Mouse (Mus musculus): ENCODE measurements around the gene Map4k1.

Gene Map4k1

DNA sequence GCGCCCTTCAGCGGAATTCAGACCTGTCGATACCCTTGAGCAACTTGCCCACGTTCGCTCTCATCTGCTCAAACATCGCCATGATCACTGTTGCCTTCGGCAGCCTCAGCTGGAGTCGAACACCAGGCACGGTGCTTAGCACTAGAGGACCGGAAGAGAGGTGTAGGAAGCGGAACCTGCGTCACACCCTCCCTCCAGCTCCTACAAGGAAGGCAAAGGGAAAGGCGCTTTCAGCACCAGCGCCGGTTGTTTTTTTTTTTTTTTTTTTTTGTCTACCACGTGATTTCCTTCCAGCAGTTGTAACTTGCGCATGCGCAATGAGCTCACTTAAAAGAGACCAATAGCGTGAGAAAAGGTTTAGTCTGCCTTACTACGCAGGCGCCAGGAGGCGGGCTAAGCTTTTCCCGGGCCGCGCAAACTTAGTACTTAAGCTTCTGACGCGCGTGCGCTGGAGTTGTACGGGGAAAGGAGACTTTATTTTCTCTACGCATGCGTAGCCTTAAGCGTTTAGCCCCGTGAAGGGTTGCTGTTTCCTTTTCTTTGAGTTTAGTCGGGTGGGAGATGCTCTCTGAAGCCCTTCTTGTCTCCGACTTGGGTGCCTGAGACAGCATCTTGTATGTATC, at the start of gene Map4k1, which contains the start of gene Eif3k:
Gene Map4k1 (plus strand): TSS at position 400 of the 623 bp plus-strand sequence.
Gene Eif3k (minus strand): TSS at position 214 of the 623 bp plus-strand sequence.
- peak; percentile 99 for DNase-seq (ENCODE audit: low spot score in 2 of 2)

DNA sequence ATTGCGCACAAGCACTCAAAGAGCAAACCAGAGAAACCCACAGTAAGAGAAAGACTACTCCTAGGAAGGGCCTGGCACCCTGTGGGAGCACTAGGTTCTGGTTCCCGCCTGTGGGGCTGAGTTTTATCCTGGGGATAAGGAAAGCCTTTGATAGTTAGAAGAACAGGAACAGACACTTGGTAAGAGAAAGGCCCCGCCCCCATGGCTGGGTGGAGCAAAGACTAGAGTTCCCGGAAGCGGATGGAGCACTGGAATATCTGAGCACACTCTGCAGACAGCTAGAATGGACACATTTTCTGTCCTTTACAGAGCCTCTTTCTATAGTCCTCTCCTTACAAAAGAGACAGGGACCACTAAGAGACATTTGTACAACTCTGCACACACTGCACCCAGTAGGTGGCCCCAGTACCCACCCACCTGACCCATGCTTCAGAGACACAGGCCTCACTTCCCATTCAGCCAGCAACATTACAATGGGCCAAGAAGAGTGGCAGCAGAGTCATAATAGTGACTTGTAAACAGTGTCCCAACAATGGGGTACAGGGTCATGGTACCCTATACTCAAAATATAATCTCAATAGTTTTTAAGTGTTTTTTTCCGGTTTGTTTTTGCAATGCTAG, 49.3 kb upstream of the Map4k1 start:
- no peak for DNase-seq (ENCODE audit: low spot score in 2 of 2)

DNA sequence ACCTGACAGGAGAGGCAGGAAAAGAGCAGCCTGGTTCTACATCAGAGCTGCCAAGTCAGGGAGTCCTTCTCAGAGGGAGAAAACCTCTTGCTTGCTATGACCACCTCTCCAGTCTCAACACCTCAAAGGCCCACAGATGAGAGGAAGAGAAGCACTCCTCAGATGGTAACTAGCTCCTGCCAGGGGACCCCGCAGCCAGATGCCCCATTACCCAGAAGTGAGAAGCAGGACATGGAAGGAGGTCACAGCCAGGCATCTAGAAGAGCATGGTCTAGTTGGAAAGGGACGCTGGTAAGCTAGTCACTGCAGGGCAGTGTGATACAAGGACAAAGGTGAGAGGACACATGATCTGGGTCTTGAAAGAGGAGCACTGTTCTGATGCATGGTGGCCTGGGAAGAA, 48.0 kb upstream of the Map4k1 start:
- no peak for DNase-seq (ENCODE audit: low spot score in 2 of 2)

DNA sequence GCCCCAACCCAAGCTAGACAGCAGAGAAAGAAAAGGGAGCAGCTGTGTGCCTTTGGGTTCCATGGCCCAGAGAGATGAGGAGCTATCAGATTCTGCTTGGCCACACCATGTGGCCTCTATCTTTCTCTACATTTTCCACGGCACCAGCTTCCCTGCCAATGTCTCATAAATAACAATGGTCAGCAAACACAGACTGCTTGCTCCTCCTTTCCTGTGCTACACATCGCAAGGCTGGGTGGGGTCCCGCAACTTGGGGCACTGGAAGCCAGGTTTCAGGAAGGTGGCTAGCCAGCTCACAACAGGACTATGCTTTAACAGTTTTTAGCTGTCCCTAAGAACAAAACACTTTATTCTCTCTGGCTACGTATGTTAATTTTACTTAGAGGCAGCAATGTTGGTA, 45.1 kb upstream of the Map4k1 start:
- no peak for DNase-seq (ENCODE audit: low spot score in 2 of 2)

DNA sequence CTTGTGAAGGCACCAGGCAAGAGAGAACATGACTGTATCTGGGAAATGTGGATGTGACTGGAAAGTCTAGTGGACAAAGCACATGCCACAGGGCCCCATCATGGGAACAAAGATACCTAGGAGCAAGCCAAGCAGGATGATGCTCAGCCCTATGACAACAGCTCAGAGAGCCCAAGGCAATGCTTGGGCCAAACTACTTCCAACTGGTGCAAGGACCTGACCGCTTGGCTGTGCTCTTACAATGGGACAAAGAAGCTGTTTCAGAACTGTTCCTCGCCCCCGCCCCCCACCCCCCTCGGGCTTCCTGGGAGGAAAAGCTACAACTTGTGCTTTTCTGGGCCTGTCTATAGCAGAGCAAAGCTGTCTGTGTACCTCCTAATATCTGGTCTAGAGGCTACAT, 43.2 kb upstream of the Map4k1 start:
- no peak for DNase-seq (ENCODE audit: low spot score in 2 of 2)

DNA sequence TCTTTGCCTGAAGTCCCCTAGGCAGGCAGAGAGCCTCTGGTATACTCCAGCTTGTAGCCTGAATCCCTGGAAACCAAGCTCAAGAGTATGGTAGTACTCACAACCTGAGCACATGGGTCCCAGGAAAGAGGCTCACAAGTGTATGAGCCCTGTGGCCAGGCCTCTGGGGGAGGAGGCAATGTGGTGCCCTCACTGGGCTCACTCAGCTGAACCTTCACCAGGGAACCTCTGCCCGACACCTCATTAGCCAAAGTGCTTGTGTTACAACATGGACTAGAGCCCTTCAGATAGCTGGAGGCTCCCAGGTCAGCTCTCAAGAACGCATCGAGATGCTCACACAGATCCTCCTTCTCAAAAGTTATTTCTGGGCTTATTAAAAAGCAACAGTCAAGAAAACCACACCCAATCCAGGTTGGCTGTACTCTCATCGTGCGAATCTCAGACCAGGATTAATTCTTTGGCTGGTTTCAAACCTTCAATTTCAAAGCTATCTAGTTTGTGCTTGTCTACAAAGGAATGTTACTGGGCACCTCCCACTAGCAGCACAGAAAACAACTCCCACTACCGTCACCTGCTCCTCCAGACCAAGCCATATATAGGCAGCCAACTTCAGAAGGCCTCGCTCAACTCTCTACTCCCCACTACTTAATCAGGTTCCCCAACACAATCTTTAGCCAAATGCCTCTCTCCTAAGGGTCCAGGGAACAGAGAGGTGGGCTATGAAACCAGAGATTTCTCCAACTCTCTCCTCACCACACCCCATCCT, 42.2 kb upstream of the Map4k1 start:
- no peak for DNase-seq (ENCODE audit: low spot score in 2 of 2)

DNA sequence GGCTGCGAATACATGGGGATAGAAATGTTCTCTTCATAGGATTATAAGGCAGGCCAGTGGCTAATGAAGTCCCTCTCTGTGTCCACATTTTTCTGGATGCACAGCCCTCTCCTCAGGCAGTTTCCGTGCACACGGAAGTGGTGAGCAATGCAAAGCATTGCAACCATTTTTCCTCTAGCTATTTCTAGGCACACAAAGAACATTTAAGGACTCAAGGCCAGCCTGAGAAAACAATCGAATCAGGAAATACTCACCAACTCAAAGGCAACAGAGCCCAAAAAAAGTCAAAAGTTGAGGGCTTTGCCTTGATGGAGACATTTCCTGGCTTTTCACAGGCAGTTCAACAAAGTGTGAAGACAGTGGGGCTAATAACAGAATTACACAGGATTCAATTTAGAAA, 40.7 kb upstream of the Map4k1 start:
- DNase-seq (ENCODE audit: low spot score in 2 of 2), result no peak

DNA sequence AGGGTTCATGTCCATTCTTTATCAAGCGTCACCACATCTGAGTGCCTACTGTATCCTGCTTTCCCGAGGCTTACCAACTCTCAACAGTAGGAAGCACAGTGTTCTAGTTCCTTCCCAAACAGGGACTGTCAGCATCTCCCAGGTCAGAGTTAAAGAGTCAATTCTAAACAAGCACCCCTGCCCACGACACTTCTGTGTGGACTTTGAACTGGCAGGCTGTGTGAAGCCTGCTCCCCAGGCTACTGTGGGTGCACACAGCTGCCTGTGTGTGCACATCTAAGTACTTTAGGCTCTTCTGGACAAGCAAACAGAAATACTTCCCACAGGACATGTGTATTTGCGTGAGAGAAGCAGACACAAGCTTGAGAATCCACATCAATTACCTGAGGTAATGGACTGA, 40.3 kb upstream of the Map4k1 start:
- no peak for DNase-seq (ENCODE audit: low spot score in 2 of 2)

DNA sequence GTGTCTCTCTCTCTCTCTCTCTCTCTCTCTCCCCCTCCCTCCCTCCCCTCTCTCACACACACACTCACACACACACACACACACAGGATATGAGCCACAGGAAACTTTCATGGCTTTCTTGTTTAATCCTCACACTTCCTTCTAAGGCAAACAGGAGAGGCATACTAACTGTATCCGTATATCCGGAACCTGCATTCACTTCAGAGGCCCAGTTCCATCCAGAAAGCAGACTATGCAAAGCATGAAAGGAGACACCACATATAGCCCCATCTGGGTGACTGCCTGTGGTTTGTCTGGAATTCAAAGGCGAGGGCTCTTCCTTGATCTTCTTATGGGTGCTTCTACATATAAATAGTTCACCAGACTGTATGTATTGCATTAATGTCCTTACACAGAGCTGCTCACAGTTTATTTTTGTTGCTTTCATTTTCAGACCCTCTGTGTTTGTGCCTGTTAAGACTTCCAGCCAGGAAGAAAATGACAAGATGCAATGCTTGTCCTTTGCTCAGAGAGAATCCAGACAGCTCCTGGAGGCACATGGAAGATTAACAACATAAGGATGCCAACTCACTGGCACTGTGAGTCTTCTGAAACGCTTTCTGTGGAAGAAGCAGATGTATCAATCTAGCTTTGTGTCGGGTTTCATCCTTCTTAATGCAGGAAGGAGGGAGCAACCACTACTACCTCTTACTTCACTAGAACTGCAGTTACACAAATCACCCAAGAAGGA, 38.2 kb upstream of the Map4k1 start:
- peak in 1 of 2 experiments; percentile 55 for DNase-seq (ENCODE audit: low spot score in 2 of 2)

DNA sequence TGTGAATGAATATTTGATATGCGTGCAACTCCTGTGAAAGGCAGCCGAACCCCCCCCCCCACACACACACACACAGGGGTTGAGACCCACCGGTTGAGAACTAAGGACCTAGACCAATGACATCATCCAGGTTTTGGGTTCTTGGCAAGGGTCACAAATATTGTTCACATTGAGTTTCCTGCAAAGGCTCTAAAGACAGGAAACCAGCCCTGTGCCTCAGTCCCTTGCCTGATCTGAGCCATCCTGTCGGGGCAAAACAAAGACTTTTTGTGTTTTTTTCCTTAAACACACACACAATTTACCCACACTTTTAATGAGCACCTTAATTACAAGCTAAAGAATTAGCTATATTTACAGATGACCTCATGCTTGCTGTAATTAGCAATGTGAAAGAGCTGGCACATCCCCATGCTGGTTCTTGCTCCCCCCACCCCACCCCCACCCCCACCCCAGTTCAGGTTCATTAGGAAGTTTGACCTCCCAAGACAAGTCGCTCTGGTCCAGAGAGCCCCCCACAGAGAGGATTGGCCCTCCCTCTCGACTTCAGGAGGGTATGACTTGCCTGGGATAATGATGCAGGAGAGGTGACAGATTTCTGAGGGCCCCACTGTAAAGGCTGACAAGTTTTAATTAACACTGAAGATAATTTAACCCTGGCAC, 37.0 kb upstream of the Map4k1 start:
- no peak for DNase-seq (ENCODE audit: low spot score in 2 of 2)

DNA sequence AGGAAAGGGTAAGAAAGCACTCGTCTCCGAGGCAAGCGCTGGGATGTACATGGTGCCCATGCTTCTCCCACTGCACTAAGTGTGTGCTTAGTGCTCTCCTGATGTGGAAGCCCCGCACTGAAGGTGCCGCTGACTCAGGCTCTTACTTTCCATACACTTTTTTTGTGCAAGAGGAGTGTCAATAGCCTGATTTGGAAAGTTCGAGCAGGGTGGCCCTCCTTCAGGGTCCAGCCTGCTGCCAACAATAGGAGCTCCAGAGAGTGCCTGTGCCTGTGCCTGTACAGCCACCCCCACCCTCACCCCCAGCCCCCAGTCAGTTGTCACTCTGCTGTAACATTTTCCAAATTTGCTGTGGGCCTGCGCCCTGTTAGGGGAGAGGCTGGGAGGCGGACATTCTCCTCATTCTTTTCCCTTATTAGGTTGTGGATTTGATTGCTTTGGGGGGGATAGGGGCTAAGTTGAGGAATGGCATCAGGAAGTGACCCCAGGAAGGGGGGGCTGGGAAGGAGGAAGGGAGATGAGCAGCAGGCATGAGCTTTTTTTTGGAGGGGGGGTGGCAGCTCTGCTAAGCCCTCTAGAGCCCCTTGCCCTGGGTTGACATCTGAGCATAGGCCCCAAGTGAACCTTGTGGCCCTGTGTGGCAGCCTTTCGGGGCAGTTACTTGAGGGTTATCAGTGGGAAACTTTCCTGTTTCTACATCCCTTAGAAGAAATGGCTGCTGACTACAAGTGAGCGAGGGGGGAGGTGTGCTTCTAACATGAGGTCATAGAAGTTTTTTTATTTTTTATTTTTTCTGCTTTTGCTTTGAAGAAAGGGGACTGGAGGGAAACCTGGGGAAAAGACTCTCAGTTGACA, 36.2 kb upstream of the Map4k1 start:
- DNase-seq (ENCODE audit: low spot score in 2 of 2), result no peak

DNA sequence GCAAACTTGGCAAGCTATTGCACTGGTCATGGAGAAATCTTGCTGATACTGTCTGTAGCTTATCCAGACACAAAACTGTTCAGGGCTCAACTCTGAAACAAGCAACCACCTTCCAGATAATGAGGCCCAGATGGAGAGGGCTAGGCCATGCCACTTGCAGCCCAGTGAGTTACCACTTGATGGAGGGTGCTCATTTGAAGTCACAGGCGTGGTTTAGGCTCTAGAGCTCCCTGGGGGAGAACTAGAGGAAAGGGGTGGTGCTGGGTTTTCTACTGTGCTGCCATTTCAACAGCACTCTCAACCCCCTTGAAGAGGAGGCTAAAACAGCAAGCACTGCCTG, 35.6 kb upstream of the Map4k1 start:
- DNase-seq (ENCODE audit: low spot score in 2 of 2), result no peak

DNA sequence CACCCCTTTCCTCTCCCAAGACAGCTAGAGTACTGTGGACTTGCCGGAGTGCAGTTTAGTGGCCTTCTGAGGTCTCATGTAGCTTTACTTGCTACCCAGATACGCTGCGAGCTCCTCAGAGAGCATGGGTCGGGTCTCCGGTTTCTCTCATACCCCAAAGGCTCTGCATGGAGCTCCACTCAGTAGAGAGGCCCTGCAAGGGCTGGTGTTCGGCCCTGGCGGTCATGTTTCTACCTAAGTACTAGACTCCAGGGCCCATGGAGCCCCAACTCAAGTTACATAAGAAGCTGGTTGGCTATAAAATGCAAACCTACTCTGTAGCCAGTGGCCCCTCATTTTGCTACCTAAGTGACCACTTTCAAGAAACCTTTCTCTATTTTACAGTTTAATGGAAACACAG, 33.1 kb upstream of the Map4k1 start:
- DNase-seq (ENCODE audit: low spot score in 2 of 2), result no peak

DNA sequence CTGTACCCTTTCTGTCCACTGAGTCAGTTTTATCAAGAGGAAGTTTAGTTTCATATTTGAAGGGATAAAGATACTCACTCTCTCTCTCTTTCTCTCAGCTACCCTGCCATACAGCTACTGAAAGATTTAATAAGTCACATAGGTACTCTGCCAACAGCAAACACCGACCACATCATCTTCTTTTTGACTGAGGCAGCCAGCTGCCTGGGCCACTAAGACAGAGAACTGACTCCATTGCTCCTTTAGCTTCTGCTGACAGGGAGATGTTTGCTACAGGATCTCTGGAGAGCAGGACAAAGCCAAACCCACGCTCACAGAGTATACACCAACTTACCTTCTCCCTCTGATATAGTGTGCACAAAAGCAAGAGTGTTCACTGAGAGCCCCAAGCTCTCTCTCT, 32.6 kb upstream of the Map4k1 start:
- DNase-seq (ENCODE audit: low spot score in 2 of 2), result no peak

DNA sequence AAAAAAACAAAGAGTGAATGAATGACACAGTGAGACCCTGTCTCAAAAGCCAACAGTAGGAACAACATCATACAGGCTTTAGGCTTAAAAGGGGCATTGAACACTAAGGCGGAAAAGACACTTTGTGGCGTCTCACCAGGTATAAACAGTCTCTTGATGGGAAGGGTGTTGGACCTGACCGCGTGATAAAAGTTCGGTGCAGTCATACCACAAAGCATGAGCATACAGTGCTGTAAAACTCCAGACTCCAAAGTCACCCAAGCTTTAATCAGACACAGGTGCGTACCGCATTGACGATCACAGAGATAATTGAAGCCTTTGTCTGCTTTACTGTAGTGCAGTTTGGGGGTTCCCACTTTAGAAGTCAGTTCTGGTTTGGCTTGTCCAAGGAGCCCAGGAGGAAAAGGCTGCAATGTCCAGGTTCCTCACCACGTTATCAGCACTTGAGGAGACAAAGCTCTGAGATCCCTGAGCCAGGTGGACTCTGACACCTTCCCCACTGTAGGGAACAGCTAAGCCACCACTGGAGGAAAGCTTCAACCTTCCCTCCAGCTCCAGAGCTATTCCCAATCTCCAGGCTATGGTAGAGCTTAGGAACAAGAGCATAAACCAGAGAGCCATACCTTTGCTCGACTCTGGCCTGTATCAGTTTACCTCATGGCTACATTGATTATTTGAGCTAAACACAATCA, 31.4 kb upstream of the Map4k1 start:
- no peak for DNase-seq (ENCODE audit: low spot score in 2 of 2)

DNA sequence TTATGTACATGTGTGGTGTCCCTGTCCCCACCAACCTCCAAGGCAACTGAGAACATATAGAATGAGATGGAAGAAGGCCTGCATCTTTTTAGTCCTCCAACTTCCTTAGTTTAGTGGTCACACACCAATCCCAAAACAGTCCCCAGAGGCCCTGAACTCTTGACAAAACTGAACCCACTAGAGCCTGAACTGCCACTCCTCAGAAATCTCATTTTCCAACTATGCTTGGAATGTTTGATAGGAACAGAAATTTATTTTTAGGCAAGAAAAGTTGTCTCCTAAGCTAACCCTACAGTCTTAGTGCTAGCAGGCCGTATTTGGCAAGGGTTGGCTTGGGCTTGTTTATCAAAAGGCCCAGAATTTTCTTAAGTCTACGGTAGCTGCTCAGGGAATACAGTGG, 30.1 kb upstream of the Map4k1 start:
- DNase-seq (ENCODE audit: low spot score in 2 of 2), result no peak

DNA sequence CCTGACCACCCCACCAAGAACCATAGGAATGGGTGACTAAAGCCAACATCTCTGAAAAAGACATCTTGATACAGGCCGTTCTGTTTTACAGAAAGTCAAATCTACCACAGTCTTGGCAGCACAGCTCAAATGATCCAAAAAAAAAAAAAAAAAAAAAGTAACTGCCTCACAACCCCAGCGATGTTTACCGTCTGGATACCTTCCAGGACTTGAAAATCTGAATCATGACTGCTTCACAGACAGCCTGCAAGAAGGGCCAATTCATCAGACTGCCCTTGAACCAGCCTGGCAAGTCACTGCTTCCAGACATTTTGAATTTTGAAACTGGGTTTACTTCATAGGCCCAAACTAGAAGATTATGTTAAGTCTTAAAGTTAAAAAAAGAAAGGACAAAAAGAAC, 29.1 kb upstream of the Map4k1 start:
- no peak for DNase-seq (ENCODE audit: low spot score in 2 of 2)

DNA sequence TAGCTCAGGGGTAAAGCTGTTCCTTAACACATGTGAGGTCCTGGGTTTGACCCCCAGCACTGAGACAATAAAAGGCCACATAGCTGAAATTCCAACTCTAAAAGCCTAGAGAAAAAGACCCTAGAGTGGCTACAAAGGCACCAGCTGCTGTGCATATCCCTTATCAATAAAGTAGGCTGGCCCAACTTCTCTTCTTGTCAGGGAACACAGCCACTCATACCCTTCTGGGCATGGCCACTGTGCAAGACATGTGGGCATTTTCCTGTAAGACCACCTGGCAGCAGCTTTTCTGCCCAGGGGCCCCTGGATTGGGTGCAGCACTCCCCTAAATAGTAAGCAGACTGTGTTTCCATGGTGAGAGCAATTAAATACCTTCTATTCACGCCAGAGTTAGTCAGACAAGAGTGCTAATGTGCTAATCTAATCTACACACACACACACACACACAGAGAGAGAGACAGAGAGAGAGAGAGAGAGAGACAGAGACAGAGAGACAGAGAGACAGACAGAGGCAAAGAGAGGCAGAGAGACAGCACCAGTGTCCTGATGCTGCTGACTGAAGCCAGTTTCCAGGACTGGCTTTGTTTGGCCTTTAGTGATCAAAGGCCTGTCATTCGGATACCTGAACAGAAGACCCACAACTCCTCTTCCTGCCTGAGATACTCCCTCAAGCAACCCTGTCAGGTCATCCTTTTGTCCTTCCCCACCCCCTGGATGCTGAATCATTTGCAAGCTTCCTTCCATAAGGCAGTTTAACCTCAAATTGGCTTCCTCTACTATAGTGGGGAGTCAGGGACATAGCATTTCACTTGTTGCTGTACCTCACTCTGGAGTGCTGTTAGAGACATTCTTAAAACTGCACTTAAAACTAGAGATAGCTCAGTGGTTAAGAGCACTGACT, 28.1 kb upstream of the Map4k1 start:
- DNase-seq (ENCODE audit: low spot score in 2 of 2), result no peak

DNA sequence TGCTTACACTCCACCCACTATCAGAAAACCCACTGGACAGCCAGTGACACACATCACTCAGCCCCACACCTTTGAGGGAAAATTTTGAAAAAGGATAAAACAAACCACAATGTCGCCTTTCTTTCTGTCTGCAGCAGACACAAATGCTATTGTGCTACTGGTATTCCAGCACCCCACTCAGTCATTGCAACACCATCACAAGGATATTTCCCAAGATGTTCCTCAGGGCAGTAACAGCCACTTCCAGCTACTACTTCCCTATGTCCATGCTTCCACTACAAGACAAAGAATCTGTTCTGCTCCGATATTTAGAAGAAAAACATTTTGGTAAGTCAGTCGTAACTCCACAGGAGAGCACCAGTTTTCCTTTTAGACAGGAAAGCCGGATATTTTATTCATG, 27.1 kb upstream of the Map4k1 start:
- DNase-seq (ENCODE audit: low spot score in 2 of 2), result no peak
